Mouse (Mus musculus) thymus, postnatal 10 days (tissue): ENCODE data around the gene Cyp2c55.

Source experiments
- DNase-seq, 2 experiments: peaks; one replicate each; pipeline ENCODE4 v3.0.0; 2021; ENCODE audit warnings: low spot score in 2 of 2

The Cyp2c55 gene

GRCm38 (mm10) chr19:39006715-39007114 is at the start of gene Cyp2c55:
Gene Cyp2c55 (plus strand): TSS chr19:39007019.
- no peak for DNase-seq

DNA sequence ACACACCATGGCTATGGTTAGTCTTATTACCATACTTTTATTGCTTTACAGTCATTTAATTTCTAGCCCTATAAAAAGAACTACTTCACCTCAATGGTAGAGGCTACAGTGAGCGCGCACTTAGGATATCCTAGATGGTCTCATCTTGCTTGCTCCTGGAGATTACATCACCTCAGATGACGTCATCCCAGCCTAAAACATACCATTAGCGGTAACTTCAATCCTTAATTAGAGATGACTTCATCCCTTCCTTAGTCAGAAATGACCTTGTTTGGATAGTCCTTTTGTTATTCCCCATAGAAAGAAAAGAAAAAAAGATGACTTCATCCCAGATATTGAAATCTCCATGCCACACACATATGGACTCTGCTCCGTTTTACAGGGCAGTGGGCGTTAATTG is 36.1 kb upstream of the Cyp2c55 start:
- no peak for DNase-seq

GRCm38 (mm10) chr19:38972581-38972980 is 34.2 kb upstream of the Cyp2c55 start:
- DNase-seq: no peak

- no peak for DNase-seq
Observed at GRCm38 (mm10) chr19:38973666-38974065, 33.2 kb upstream of the Cyp2c55 start.

DNA sequence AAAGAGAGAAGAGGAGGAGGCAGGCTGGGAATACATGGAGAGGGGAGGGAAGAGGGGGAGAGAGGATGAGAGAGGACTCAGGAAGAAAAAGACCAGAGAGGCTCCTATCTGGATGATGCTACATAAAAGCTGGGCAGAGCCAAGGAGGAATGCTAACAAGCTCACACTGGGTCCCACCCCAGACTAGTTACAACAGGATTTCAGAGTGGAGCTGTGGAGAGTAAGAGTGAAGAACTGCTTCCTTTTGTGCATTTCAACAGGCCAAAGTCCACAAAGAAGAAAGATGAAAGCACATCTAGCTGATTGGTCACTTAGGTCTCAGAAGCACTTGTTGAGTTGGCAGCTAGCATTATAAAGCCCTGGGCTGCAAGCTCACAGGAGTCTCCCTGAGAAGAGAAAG is 30.6 kb upstream of the Cyp2c55 start:
- no peak for DNase-seq

GRCm38 (mm10) chr19:38981966-38982365 is 24.9 kb upstream of the Cyp2c55 start:
- DNase-seq: peak; percentile 25 to 76

GRCm38 (mm10) chr19:38998248-38998647 is 8.6 kb upstream of the Cyp2c55 start:
- no peak for DNase-seq

- no peak for DNase-seq
Observed at GRCm38 (mm10) chr19:38998676-38999075, 8.1 kb upstream of the Cyp2c55 start.

DNA sequence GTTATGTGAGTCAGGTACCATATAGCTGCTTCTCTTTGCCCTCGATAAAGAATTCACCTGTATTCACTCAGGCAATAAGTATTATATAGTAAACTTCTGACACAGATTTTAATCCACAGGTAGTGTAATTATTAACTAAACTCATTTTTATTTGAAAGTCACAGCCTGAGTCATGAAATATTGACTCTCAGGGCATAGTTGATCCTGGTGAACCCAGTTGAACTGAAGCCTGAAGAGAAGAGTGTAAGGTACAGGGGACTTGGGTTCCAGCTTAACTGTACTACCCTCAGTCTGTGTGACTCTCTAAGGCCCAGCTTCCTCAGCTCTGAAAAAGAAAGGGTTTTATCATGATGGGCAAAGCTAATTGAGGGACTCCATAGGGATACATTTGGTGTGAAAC is 1.7 kb upstream of the Cyp2c55 start:
- no peak for DNase-seq

GRCm38 (mm10) chr19:39057928-39058327 is 51.1 kb downstream of the Cyp2c55 start:
- DNase-seq: no peak

- DNase-seq: no peak
Observed at GRCm38 (mm10) chr19:39060719-39061118, 53.9 kb downstream of the Cyp2c55 start, which contains the start of gene Cyp2c65. Gene Cyp2c65 (plus strand): TSS chr19:39061015.
